Mouse (Mus musculus): ENCODE measurements around the gene Palld. TPM values are rescaled to one million over a fixed set of nuclear protein-coding genes. Genes with fewer than 3 reads are reported as not detected.

The Palld gene
- total and polyA plus RNA-seq, 3 experiments: 0.33 TPM; not detected in 2

- no peaks in the 10 kb centered on the region for H3K4me1 ChIP-seq (ENCODE audit: insufficient read depth, low read depth, low read length)
- H3K36me3 ChIP-seq (replicated peaks): no peaks in the 10 kb centered on the region
- no peak for TF ChIP-seq GATA2 (IDR thresholded peaks at IDR 0.05; ENCODE audit: borderline replicate concordance, low read depth, low read length)
- TF ChIP-seq POLR2AphosphoS5 (IDR thresholded peaks at IDR 0.05; ENCODE audit: insufficient replicate concordance, low read depth, low read length): no peak
- TF ChIP-seq CTCF (IDR thresholded peaks at IDR 0.05; ENCODE audit: low read depth, low read length): no peak
- no peak for TF ChIP-seq GATA1 (IDR thresholded peaks at IDR 0.05; ENCODE audit: borderline replicate concordance, low read length)
- TF ChIP-seq TAL1 (conservative IDR thresholded peaks at IDR 0.05; ENCODE audit: low read depth, low read length): no peak
- H3K27me3 ChIP-seq (ENCODE audit: insufficient read depth, low read length): no peaks in the 10 kb centered on the region
- H3K4me3 ChIP-seq (ENCODE audit: low read depth, low read length): no peak overlapping the region
- H3K9me3 ChIP-seq (replicated peaks): no peaks in the 10 kb centered on the region
- ATAC-seq (ENCODE audit: extremely low read depth, insufficient number of reproducible peaks, low FRiP score, poor library complexity, severe bottlenecking): no peak
- DNase-seq (ENCODE audit: low spot score): no peak
Measured at GRCm38 (mm10) chr8:61700932-61701681, 201.4 kb downstream of the Palld start.

- no peak for DNase-seq (ENCODE audit: low spot score)
- Histone ChIP-seq H3K4me3 (ENCODE audit: low read depth, low read length) (no peak overlapping the region), H3K36me3 (replicated peaks) (no peaks in the 10 kb centered on the region), H3K4me1 (ENCODE audit: insufficient read depth, low read depth, low read length) (no peaks in the 10 kb centered on the region), H3K27me3 (ENCODE audit: insufficient read depth, low read length) (peaks cover 2% of the 10 kb centered on the region; the same call in 1 of the 2 replicates), H3K9me3 (replicated peaks) (no peaks in the 10 kb centered on the region)
- no peak for ATAC-seq (ENCODE audit: extremely low read depth, insufficient number of reproducible peaks, low FRiP score, poor library complexity, severe bottlenecking)
- TF ChIP-seq CTCF (IDR thresholded peaks at IDR 0.05; ENCODE audit: low read depth, low read length) (0 out of 2 replicates have a peak, but pooled peaks have one; percentile 4), POLR2AphosphoS5 (IDR thresholded peaks at IDR 0.05; ENCODE audit: insufficient replicate concordance, low read depth, low read length) (no peak)
Measured at GRCm38 (mm10) chr8:61700298-61700697, 202.2 kb downstream of the Palld start.

- Histone ChIP-seq H3K36me3 (replicated peaks) (no peaks in the 10 kb centered on the region), H3K4me3 (ENCODE audit: low read depth, low read length) (no peak overlapping the region), H3K9me3 (replicated peaks) (no peaks in the 10 kb centered on the region), H3K4me1 (ENCODE audit: insufficient read depth, low read depth, low read length) (no peaks in the 10 kb centered on the region), H3K27me3 (ENCODE audit: insufficient read depth, low read length) (peaks cover 3% of the 10 kb centered on the region; the same call in 1 of the 2 replicates)
- DNase-seq (ENCODE audit: low spot score): no peak
- TF ChIP-seq GATA1 (IDR thresholded peaks at IDR 0.05; ENCODE audit: borderline replicate concordance, low read length): no peak
- no peak for TF ChIP-seq POLR2AphosphoS5 (IDR thresholded peaks at IDR 0.05; ENCODE audit: insufficient replicate concordance, low read depth, low read length)
- TF ChIP-seq GATA2 (IDR thresholded peaks at IDR 0.05; ENCODE audit: borderline replicate concordance, low read depth, low read length): no peak
- TF ChIP-seq TAL1 (conservative IDR thresholded peaks at IDR 0.05; ENCODE audit: low read depth, low read length): no peak
- TF ChIP-seq CTCF (IDR thresholded peaks at IDR 0.05; ENCODE audit: low read depth, low read length): no peak
- no peak for ATAC-seq (ENCODE audit: extremely low read depth, insufficient number of reproducible peaks, low FRiP score, poor library complexity, severe bottlenecking)
Measured at GRCm38 (mm10) chr8:61698959-61699358, 203.5 kb downstream of the Palld start.

GRCm38 (mm10) chr8:61697728-61698385 lies 204.6 kb downstream of the Palld start:
- TF ChIP-seq CTCF (IDR thresholded peaks at IDR 0.05; ENCODE audit: low read depth, low read length): no peak
- no peak for TF ChIP-seq POLR2AphosphoS5 (IDR thresholded peaks at IDR 0.05; ENCODE audit: insufficient replicate concordance, low read depth, low read length)
- TF ChIP-seq GATA1 (IDR thresholded peaks at IDR 0.05; ENCODE audit: borderline replicate concordance, low read length): no peak
- TF ChIP-seq GATA2 (IDR thresholded peaks at IDR 0.05; ENCODE audit: borderline replicate concordance, low read depth, low read length): no peak
- TF ChIP-seq TAL1 (conservative IDR thresholded peaks at IDR 0.05; ENCODE audit: low read depth, low read length): no peak
- DNase-seq (ENCODE audit: low spot score): no peak

GRCm38 (mm10) chr8:61696846-61697455 lies 205.5 kb downstream of the Palld start:
- DNase-seq (ENCODE audit: low spot score) (no peak), ATAC-seq (ENCODE audit: extremely low read depth, insufficient number of reproducible peaks, low FRiP score, poor library complexity, severe bottlenecking) (no peak)
- Histone ChIP-seq H3K36me3 (replicated peaks) (no peaks in the 10 kb centered on the region), H3K4me3 (ENCODE audit: low read depth, low read length) (no peak overlapping the region), H3K9me3 (replicated peaks) (no peaks in the 10 kb centered on the region), H3K4me1 (ENCODE audit: insufficient read depth, low read depth, low read length) (no peaks in the 10 kb centered on the region), H3K27me3 (ENCODE audit: insufficient read depth, low read length) (peaks cover 3% of the 10 kb centered on the region; the same call in 1 of the 2 replicates)
- TF ChIP-seq CTCF (IDR thresholded peaks at IDR 0.05; ENCODE audit: low read depth, low read length) (no peak), GATA2 (IDR thresholded peaks at IDR 0.05; ENCODE audit: borderline replicate concordance, low read depth, low read length) (no peak), GATA1 (IDR thresholded peaks at IDR 0.05; ENCODE audit: borderline replicate concordance, low read length) (no peak), POLR2AphosphoS5 (IDR thresholded peaks at IDR 0.05; ENCODE audit: insufficient replicate concordance, low read depth, low read length) (no peak), TAL1 (conservative IDR thresholded peaks at IDR 0.05; ENCODE audit: low read depth, low read length) (no peak)

More at GRCm38 (mm10) chr8:61697728-61698385, 204.6 kb downstream of the Palld start:
- Histone ChIP-seq H3K36me3 (replicated peaks) (no peaks in the 10 kb centered on the region), H3K9me3 (replicated peaks) (no peaks in the 10 kb centered on the region), H3K4me1 (ENCODE audit: insufficient read depth, low read depth, low read length) (no peaks in the 10 kb centered on the region), H3K27me3 (ENCODE audit: insufficient read depth, low read length) (peaks cover 3% of the 10 kb centered on the region; the same call in 1 of the 2 replicates), H3K4me3 (ENCODE audit: low read depth, low read length) (no peak overlapping the region)
- ATAC-seq (ENCODE audit: extremely low read depth, insufficient number of reproducible peaks, low FRiP score, poor library complexity, severe bottlenecking): no peak

GRCm38 (mm10) chr8:61695416-61695815 lies 207.1 kb downstream of the Palld start:
- Histone ChIP-seq H3K36me3 (replicated peaks) (no peaks in the 10 kb centered on the region), H3K9me3 (replicated peaks) (no peaks in the 10 kb centered on the region), H3K4me3 (ENCODE audit: low read depth, low read length) (no peak overlapping the region), H3K4me1 (ENCODE audit: insufficient read depth, low read depth, low read length) (no peaks in the 10 kb centered on the region), H3K27me3 (ENCODE audit: insufficient read depth, low read length) (peaks cover 3% of the 10 kb centered on the region; the same call in 1 of the 2 replicates)
- TF ChIP-seq TAL1 (conservative IDR thresholded peaks at IDR 0.05; ENCODE audit: low read depth, low read length) (no peak), GATA2 (IDR thresholded peaks at IDR 0.05; ENCODE audit: borderline replicate concordance, low read depth, low read length) (no peak), CTCF (IDR thresholded peaks at IDR 0.05; ENCODE audit: low read depth, low read length) (no peak), POLR2AphosphoS5 (IDR thresholded peaks at IDR 0.05; ENCODE audit: insufficient replicate concordance, low read depth, low read length) (no peak), GATA1 (IDR thresholded peaks at IDR 0.05; ENCODE audit: borderline replicate concordance, low read length) (no peak)
- ATAC-seq (ENCODE audit: extremely low read depth, insufficient number of reproducible peaks, low FRiP score, poor library complexity, severe bottlenecking) (no peak), DNase-seq (ENCODE audit: low spot score) (no peak)
